Mouse (Mus musculus) skeletal muscle tissue, postnatal 0 days (tissue): ENCODE results near the gene Asb8. TPM values are rescaled to one million over a fixed set of nuclear protein-coding genes. Genes with fewer than 3 reads are reported as not detected.

Experiments used
- polyA plus RNA-seq: library from polyadenylated mRNA; unstranded; fragments of >200 nt; fragmentation: Nextera tagmentation; extraction: Ambion mirVana; gene quantifications from 2 replicates; pipeline ENCODE4 v1.2.1, GENCODE M21; 2015

The Asb8 gene
- polyA plus RNA-seq, result 189 and 195 TPM in 2 replicates

GRCm38 (mm10) chr15:98165525-98165924, at the start of gene Asb8:
Asb8 (minus strand) TSS chr15:98165625.

GRCm38 (mm10) chr15:98195442-98195841, 30.0 kb upstream of the Asb8 start, which contains the start of gene Olfr288:
Olfr288 (minus strand) TSS chr15:98195542.

GRCm38 (mm10) chr15:98166963-98167644, 1.7 kb upstream of the Asb8 start, which contains the start of gene Ccdc184:
Ccdc184 (plus strand) TSS chr15:98167158.

GRCm38 (mm10) chr15:98093121-98094011, 72.1 kb downstream of the Asb8 start, which contains the start of gene Senp1:
Senp1 (minus strand) TSS chr15:98093744.

GRCm38 (mm10) chr15:98092372-98093120, 72.9 kb downstream of the Asb8 start, which contains the start of gene Pfkm:
Pfkm (plus strand) TSS chr15:98092589.

Other genes starting within 250 kb of the Asb8 start
- gene Tmem106c, start 201.4 kb downstream of the Asb8 start, polyA plus RNA-seq, result 23.0 and 30.3 TPM in 2 replicates
- gene Col2a1, start 160.9 kb downstream of the Asb8 start, polyA plus RNA-seq, result 0.33 and 28.3 TPM in 2 replicates
- 396 and 442 TPM in 2 replicates for gene Pfkm, start 73.0 kb downstream of the Asb8 start, polyA plus RNA-seq
- 8.0 and 9.2 TPM in 2 replicates for gene Senp1, start 71.9 kb downstream of the Asb8 start, polyA plus RNA-seq
- gene Ccdc184, start 1.5 kb upstream of the Asb8 start, polyA plus RNA-seq, result 0.09 and 0.19 TPM in 2 replicates
- gene Olfr288, start 29.9 kb upstream of the Asb8 start, polyA plus RNA-seq, result not detected in 2 replicates
- gene Gm44579, start 55.4 kb upstream of the Asb8 start, polyA plus RNA-seq, result not detected in 2 replicates
- not detected in 2 replicates for gene Olfr287, start 55.4 kb upstream of the Asb8 start, polyA plus RNA-seq
- gene Olfr286, start 68.8 kb upstream of the Asb8 start, polyA plus RNA-seq, result not detected in 2 replicates
- gene H1fnt, start 91.7 kb upstream of the Asb8 start, polyA plus RNA-seq, result not detected in 2 replicates
- gene Zfp641, start 130.5 kb upstream of the Asb8 start, polyA plus RNA-seq, result 2.9 and 3.2 TPM in 2 replicates
- not detected in 2 replicates for gene Olfr285, start 151.7 kb upstream of the Asb8 start, polyA plus RNA-seq
- gene Olfr284, start 175.4 kb upstream of the Asb8 start, polyA plus RNA-seq, result not detected in 2 replicates
- gene Olfr283, start 215.3 kb upstream of the Asb8 start, polyA plus RNA-seq, result not detected in 2 replicates